Mouse (Mus musculus): Measurements from ENCODE around the gene Carf. TPM values are rescaled to one million over a fixed set of nuclear protein-coding genes. Genes with fewer than 3 reads are reported as not detected.

Carf gene
- polyA plus RNA-seq, 1 experiment from 2014 or later = 2.5 TPM

GRCm38 (mm10) chr1:60076411-60076810, 21.6 kb upstream of the Carf start:
- ATAC-seq (ENCODE audit: low FRiP score, low TSS enrichment) (no peak), DNase-seq (ENCODE audit: low spot score) (no peak)
- H3K27ac ChIP-seq (replicated peaks) = no peak overlapping the region
- H3K4me3 ChIP-seq (ENCODE audit: low read depth, low read length) = no peak overlapping the region
- H3K27me3 ChIP-seq (ENCODE audit: control insufficient read depth, insufficient read depth, low read length) = no peaks in the 10 kb centered on the region
- no peaks in the 10 kb centered on the region for H3K9me3 ChIP-seq (ENCODE audit: control insufficient read depth, low read length)
- TF ChIP-seq CTCF (IDR thresholded peaks at IDR 0.05; ENCODE audit: low read depth) (no peak), EP300 (optimal IDR thresholded peaks at IDR 0.05) (no peak)
- H3K36me3 ChIP-seq (ENCODE audit: control insufficient read depth, insufficient read depth, low read length) = no peaks in the 10 kb centered on the region; the same call in 1 of the 2 replicates
- WGBS = 84% methylated on average over 6 of the region's 6 CpGs
- H3K4me1 ChIP-seq (replicated peaks; ENCODE audit: control insufficient read depth, insufficient read depth) = no peaks in the 10 kb centered on the region
- H3K9ac ChIP-seq (ENCODE audit: low read length) = no peak overlapping the region
- H3K4me2 ChIP-seq (replicated peaks; ENCODE audit: low read depth) = no peak overlapping the region

- DNase-seq (ENCODE audit: low spot score) = peak; percentile 16
- Histone ChIP-seq H3K27me3 (ENCODE audit: control insufficient read depth, insufficient read depth, low read length) (no peaks in the 10 kb centered on the region), H3K4me2 (replicated peaks; ENCODE audit: low read depth) (peak overlapping the region; percentile 65), H3K9me3 (ENCODE audit: control insufficient read depth, low read length) (no peaks in the 10 kb centered on the region), H3K4me1 (replicated peaks; ENCODE audit: control insufficient read depth, insufficient read depth) (no peaks in the 10 kb centered on the region), H3K4me3 (ENCODE audit: low read depth, low read length) (peak overlapping the region; percentile 97), H3K36me3 (ENCODE audit: control insufficient read depth, insufficient read depth, low read length) (0 out of 2 replicates have a peak, but pooled peaks cover 2% of the 10 kb centered on the region), H3K9ac (ENCODE audit: low read length) (peak overlapping the region; percentile 97; the same call in 1 of the 2 replicates), H3K27ac (replicated peaks) (no peak overlapping the region)
- TF ChIP-seq EP300 (optimal IDR thresholded peaks at IDR 0.05) (no peak), CTCF (IDR thresholded peaks at IDR 0.05; ENCODE audit: low read depth) (no peak)
- 7% methylated on average over 13 of the region's 13 CpGs for WGBS
- no peak for ATAC-seq (ENCODE audit: low FRiP score, low TSS enrichment)
These were observed 1.3 kb upstream of the Carf start for GRCm38 (mm10) chr1:60096572-60097276.

- Histone ChIP-seq H3K4me3 (ENCODE audit: low read depth, low read length) (peak overlapping the region; percentile 97), H3K4me1 (replicated peaks; ENCODE audit: control insufficient read depth, insufficient read depth) (no peaks in the 10 kb centered on the region), H3K27ac (replicated peaks) (peak overlapping the region; percentile 97), H3K27me3 (ENCODE audit: control insufficient read depth, insufficient read depth, low read length) (no peaks in the 10 kb centered on the region), H3K4me2 (replicated peaks; ENCODE audit: low read depth) (peak overlapping the region; percentile 65), H3K9ac (ENCODE audit: low read length) (peak overlapping the region; percentile 97), H3K9me3 (ENCODE audit: control insufficient read depth, low read length) (no peaks in the 10 kb centered on the region), H3K36me3 (ENCODE audit: control insufficient read depth, insufficient read depth, low read length) (0 out of 2 replicates have a peak, but pooled peaks cover 2% of the 10 kb centered on the region)
- under 1% methylated on average over 25 of the region's 25 CpGs for WGBS
- TF ChIP-seq EP300 (optimal IDR thresholded peaks at IDR 0.05) (no peak), CTCF (IDR thresholded peaks at IDR 0.05; ENCODE audit: low read depth) (no peak)
- peak; percentile 87 for ATAC-seq (ENCODE audit: low FRiP score, low TSS enrichment)
- peak; percentile 76 for DNase-seq (ENCODE audit: low spot score)
These were observed 597 bp upstream of the Carf start for GRCm38 (mm10) chr1:60097277-60098023.

- WGBS = 10% methylated on average over 9 of the region's 9 CpGs
- Histone ChIP-seq H3K4me3 (ENCODE audit: low read depth, low read length) (peak overlapping the region; percentile 97), H3K27ac (replicated peaks) (no peak overlapping the region; the same call in 1 of the 2 replicates), H3K36me3 (ENCODE audit: control insufficient read depth, insufficient read depth, low read length) (no peaks in the 10 kb centered on the region), H3K4me2 (replicated peaks; ENCODE audit: low read depth) (peak overlapping the region; percentile 61), H3K27me3 (ENCODE audit: control insufficient read depth, insufficient read depth, low read length) (no peaks in the 10 kb centered on the region), H3K9ac (ENCODE audit: low read length) (peak overlapping the region; percentile 97), H3K4me1 (replicated peaks; ENCODE audit: control insufficient read depth, insufficient read depth) (no peaks in the 10 kb centered on the region), H3K9me3 (ENCODE audit: control insufficient read depth, low read length) (no peaks in the 10 kb centered on the region)
- no peak for TF ChIP-seq CTCF (IDR thresholded peaks at IDR 0.05; ENCODE audit: low read depth)
- no peak for TF ChIP-seq EP300 (optimal IDR thresholded peaks at IDR 0.05)
- no peak for DNase-seq (ENCODE audit: low spot score)
- ATAC-seq (ENCODE audit: low FRiP score, low TSS enrichment) = no peak
These were observed 792 bp downstream of the Carf start for GRCm38 (mm10) chr1:60098839-60099238.

- peak; percentile 44 for TF ChIP-seq CTCF (IDR thresholded peaks at IDR 0.05; ENCODE audit: low read depth)
- TF ChIP-seq EP300 (optimal IDR thresholded peaks at IDR 0.05) = no peak
- Histone ChIP-seq H3K4me2 (replicated peaks; ENCODE audit: low read depth) (no peak overlapping the region), H3K4me3 (ENCODE audit: low read depth, low read length) (no peak overlapping the region), H3K9me3 (ENCODE audit: control insufficient read depth, low read length) (no peaks in the 10 kb centered on the region), H3K9ac (ENCODE audit: low read length) (no peak overlapping the region), H3K4me1 (replicated peaks; ENCODE audit: control insufficient read depth, insufficient read depth) (no peaks in the 10 kb centered on the region), H3K27me3 (ENCODE audit: control insufficient read depth, insufficient read depth, low read length) (no peaks in the 10 kb centered on the region), H3K27ac (replicated peaks) (no peak overlapping the region), H3K36me3 (ENCODE audit: control insufficient read depth, insufficient read depth, low read length) (0 out of 2 replicates have a peak, but pooled peaks cover 2% of the 10 kb centered on the region)
- no peak for ATAC-seq (ENCODE audit: low FRiP score, low TSS enrichment)
- WGBS = 96% methylated on average over 1 of the region's 1 CpGs
- DNase-seq (ENCODE audit: low spot score) = no peak
These were observed 6.5 kb downstream of the Carf start for GRCm38 (mm10) chr1:60104582-60104981.
